Mouse (Mus musculus) adrenal gland, postnatal 10 days (tissue): ENCODE data around the gene Slc44a1. TPM values are rescaled to one million over a fixed set of nuclear protein-coding genes. Genes with fewer than 3 reads are reported as not detected.

Source experiments
- DNase-seq: peaks from one replicate; pipeline ENCODE4 v3.0.0; 2021; ENCODE audit warnings: mixed read lengths
- total RNA-seq, 2 experiments: library from RNA; stranded (reverse); gene quantifications; 2 replicates each; pipeline ENCODE4 v1.2.3; 2021

Slc44a1 gene
- total RNA-seq, 2 experiments from 2014 or later, result 69.5 to 75.8 TPM

DNA sequence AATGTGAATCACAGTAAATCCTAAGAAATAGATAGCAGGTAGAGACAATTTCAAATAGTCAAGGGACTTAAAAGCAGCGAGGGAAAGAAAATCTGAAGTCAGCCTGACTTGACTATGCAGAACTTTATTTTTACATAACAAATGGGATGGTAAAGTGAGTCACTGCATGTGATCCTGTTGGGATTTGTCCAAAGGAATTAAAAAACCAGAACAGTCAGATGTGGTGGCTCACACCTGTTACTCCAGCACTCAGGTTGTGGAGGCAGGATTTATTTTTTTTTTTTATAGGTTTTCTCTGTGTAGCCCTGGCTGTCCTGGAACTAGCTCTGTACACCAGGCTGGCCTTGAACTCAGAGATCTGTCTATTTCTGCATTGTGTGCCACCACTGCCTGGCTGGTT is 25.7 kb downstream of the Slc44a1 start:
- no peak for DNase-seq

DNA sequence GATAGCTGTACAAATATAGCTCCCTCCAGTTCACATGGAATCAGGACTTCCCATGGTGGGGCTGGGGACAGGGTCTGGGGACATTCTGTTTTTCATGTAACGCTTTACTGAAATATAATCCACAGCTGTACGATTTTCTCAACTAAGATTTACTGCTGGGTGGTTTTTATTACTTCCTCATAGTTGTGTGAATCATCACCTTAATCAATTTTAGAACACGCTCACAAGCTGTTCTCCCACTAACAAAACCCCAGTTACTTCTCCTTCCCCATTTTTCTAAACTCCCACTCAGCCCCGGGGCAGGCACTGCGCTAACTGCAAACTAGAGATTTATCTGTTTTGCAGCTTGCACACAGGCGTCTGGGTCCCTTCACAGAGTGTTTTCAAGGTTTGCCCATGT is 28.8 kb downstream of the Slc44a1 start:
- no peak for DNase-seq

- no peak for DNase-seq
Measured at GRCm38 (mm10) chr4:53474109-53474508, 33.9 kb downstream of the Slc44a1 start.

DNA sequence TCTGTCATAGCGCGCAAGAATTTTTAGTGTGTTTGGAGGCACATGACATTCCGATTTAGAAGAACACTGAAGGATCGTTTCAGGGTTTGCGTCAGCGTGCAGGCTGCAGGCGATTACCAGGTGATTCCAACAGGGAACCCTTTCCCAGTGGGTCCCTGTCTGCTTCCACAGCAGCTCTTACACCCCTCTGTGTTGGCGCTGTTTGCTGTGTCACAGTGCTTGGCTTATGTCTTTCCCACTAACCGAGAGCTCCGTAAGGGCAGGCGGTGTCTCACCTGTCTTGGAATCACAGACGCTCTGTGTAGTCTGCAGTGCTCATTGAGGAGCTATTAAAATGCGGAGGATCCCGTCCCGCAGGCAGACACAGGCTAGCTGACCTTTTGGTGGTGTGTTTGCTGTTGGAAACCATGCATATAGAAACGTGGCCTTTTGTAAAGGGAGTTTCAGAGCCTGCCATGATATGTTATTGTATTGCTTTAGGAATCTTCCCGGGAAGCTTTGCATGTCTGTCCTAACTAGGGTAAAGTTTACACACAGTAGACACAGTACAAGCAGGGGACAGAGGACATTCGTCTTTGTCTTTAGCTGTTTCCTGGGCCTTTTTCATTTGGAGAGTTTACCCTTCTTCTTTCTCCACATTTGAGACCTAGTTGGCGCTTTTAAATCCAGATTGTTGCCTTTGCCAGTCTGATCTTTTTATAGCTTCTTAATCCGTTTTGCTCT is 35.2 kb downstream of the Slc44a1 start:
- no peak for DNase-seq

GRCm38 (mm10) chr4:53478644-53479043 is 38.4 kb downstream of the Slc44a1 start:
- DNase-seq, result no peak

GRCm38 (mm10) chr4:53487216-53488188 is 47.3 kb downstream of the Slc44a1 start:
- no peak for DNase-seq

- DNase-seq, result no peak
Measured at GRCm38 (mm10) chr4:53488803-53489202, 48.6 kb downstream of the Slc44a1 start.

DNA sequence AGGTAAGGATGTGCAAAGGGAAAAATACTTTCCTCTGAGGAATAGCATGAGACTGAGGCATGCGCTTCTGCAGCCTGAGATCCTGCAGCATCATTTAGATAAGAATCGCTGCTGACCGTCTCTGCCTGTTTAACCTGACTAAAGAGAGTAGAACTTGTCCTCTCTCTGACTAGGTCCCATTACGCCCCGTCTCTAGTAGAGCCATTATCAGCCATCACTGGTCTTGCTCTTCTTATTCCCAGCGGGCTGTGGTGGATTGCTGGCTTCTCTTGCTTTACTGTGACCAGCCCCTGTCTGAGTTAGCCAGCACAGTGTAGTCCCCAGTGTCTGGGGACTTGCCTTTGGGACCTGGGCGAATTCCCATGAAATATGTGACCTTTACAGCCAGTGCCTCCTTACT is 50.2 kb downstream of the Slc44a1 start:
- peak; percentile 11 for DNase-seq

- no peak for DNase-seq
Measured at GRCm38 (mm10) chr4:53491269-53491668, 51.1 kb downstream of the Slc44a1 start.

- DNase-seq, result no peak
Measured at GRCm38 (mm10) chr4:53495646-53496045, 55.4 kb downstream of the Slc44a1 start.

DNA sequence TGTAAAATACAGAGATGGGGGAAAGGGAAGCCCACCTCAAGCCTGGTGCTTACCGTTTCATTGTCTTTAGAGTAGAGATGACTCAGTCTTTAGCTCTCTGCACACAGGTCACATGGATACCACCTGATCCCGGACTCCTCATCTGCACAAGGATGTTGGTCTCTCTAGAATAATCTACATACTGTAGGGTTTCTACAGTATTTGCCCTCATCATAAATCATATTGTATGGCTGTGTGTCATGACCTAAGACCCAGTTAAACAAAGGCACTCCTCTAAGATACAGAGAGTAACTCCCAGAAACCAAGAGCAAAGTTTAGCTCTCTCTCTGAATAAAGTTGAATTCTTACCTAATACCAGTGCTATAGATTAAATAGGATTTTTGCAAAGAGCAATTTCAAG is 62.6 kb downstream of the Slc44a1 start:
- no peak for DNase-seq

DNA sequence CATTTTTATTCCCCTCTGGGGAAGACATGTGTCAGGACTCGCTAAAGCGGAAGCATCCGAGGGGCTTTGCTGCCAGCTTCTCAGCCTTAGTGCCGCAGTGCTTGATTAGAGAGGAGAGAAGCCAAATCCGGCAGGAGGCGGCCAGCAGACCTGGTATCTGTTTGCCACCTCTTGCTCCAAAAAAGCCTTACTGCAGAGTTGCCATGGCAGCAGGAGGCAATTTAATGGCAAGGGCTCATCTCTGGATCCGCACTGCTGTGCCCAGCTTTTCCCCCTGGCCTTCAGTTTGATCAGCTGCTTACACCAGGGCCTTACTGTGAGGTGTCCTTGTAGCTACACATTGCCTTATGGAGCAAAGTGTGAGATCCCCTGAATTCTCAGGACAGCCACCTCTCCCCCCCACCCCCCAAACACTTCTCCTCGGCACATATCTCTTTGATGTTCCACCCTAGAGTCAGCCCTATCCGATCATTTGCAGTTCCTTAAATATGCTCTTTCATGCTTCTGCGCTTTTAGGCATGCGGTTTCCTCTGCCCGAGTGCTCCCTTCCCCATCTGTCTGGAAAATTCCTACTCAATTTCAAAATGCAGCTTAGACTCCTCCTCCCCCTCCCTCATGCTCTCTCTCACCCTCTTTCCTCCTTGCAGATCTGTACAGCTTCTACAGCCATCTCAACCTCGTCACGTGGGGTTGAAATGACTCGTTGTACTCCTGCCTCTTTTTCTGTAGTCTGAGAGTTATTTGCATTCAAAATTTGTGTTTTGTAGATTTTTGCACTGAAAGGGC is 72.1 kb downstream of the Slc44a1 start:
- peak; percentile 28 for DNase-seq

- peak; percentile 9 for DNase-seq
Measured at GRCm38 (mm10) chr4:53513276-53514081, 73.3 kb downstream of the Slc44a1 start.

GRCm38 (mm10) chr4:53516011-53516532 is 75.9 kb downstream of the Slc44a1 start:
- no peak for DNase-seq

GRCm38 (mm10) chr4:53519429-53519828 is 79.2 kb downstream of the Slc44a1 start:
- no peak for DNase-seq

- DNase-seq, result no peak
Measured at GRCm38 (mm10) chr4:53521028-53521427, 80.8 kb downstream of the Slc44a1 start.

DNA sequence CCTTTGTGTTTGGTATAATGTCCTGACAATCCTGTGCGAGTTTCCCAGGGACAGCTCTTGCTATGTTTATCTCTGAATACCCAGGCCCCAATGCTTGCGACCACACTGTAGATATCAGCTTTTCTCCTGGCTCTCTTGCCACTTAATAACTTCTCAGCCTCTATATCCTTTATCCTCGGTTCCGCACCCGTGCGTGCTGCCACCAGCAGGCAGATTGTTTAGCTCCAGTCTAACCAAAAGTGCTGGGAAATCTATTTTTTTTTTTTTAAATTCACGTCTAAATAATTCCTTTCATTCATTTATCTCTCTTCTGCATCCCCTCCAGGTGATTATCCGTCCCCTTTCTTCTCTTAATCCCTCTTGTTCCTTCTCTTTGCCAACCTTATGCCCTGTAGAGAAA is 82.4 kb downstream of the Slc44a1 start:
- no peak for DNase-seq

- no peak for DNase-seq
Measured at GRCm38 (mm10) chr4:53525503-53525902, 85.3 kb downstream of the Slc44a1 start.

DNA sequence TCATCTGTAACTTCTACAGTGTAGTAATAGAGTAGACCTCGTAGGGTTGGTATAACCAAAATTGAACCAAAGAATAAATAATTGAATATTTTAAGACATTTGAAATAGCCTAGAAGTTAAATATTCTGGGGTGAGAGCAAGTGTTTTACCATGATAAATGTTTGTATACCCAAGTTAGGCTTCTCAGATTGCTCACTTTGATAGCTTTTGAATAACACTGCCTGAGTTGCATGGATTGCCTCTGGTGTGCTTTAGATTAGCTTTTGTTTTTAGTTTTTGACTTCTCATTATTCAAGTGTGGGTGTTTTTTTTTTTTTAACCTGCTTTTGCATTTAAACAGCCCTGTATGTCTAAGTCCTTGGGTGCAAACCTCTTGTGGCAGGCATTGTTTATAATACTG is 85.8 kb downstream of the Slc44a1 start:
- no peak for DNase-seq

DNA sequence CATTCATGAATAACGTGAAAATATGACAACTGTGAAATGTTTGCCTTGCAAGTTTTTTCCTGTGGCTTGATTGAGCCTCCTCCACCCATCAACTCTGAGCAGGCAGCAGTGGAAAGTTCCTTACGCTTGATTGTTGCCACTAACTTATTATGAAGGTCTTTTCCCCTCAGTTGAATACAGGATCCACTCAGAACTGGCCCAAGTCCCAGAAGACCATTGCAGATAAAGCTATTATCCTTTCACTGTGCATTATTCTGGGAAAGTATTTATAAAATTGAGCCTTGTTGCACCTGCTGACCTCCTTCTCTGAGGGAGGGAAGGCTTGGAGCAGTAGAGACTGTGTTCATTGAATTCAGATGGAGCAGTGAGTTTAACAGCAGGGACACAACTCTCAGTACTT is 86.2 kb downstream of the Slc44a1 start:
- DNase-seq, result no peak

DNA sequence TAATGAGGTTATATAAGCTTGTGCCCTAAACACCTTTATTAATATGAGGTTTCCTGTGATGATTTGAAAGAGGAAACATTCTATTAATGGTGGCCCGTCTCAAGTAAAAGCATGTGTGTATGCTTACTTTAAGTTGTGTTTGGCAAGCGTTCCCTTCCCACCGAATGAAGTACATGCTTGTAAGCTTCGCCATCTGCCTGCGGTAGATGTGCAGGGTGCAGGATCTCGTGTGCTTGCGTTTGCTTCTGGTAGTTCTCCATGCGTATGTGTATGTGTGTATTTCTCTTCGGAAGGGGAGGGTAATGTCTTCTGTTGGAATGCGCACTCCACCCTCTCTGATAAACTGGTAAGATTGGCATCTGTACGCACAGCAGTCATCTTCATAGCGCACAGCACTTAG is 95.6 kb downstream of the Slc44a1 start:
- DNase-seq, result no peak
